Mouse (Mus musculus) brain, embryonic 14.5 days (tissue): ENCODE results near the gene Ptgfrn.

Experiments used
- CTCF ChIP-seq: fragments of 200-500 bp; IDR thresholded peaks from 2 replicates; pipeline ENCODE4 v1.5.1; 2012; ENCODE audit warnings: inconsistent platforms, mild to moderate bottlenecking, moderate library complexity, borderline replicate concordance; ENCODE audit not compliant: insufficient read depth, insufficient read length; ENCODE audit errors: extremely low read depth
- POLR2A ChIP-seq: fragments of 200-500 bp; IDR thresholded peaks from 2 replicates; pipeline ENCODE4 v1.6.1; 2012; ENCODE audit warnings: mild to moderate bottlenecking, inconsistent platforms, borderline replicate concordance; ENCODE audit not compliant: poor library complexity, insufficient read depth, insufficient read length, severe bottlenecking; ENCODE audit errors: extremely low read depth

- TF ChIP-seq POLR2A (no peak), CTCF (no peak)
Observed at GRCm38 (mm10) chr3:101005392-101005791, 104.7 kb downstream of the Ptgfrn start.
